Mouse (Mus musculus) hindbrain, embryonic 12.5 days (tissue): ENCODE data around the gene Nes. TPM values are rescaled to one million over a fixed set of nuclear protein-coding genes. Genes with fewer than 3 reads are reported as not detected.

Experiments used
- ATAC-seq: fragments of 200-750 bp; cut with Nextera tagmentation; 2 replicates; pipeline ENCODE4 v1.8.0; 2017; ENCODE audit warnings: moderate TSS enrichment; ENCODE audit not compliant: low FRiP score
- H3K27ac ChIP-seq: fragments of 300-500 bp; sonication (generic); 2 replicates; pipeline ENCODE4 v1.5.1; 2016; ENCODE audit warnings: mild to moderate bottlenecking
- H3K27me3 ChIP-seq: fragments of 300-500 bp; sonication (generic); 2 replicates; pipeline ENCODE4 v1.6.1; 2016; ENCODE audit warnings: mild to moderate bottlenecking
- H3K36me3 ChIP-seq: fragments of 300-500 bp; sonication (generic); 2 replicates; pipeline ENCODE4 v1.6.1; 2016; ENCODE audit warnings: mild to moderate bottlenecking
- H3K4me1 ChIP-seq: fragments of 300-500 bp; sonication (generic); 2 replicates; pipeline ENCODE4 v1.6.1; 2016
- H3K4me2 ChIP-seq: fragments of 300-500 bp; sonication (generic); replicated peaks from 2 replicates; pipeline ENCODE4 v1.6.1; 2016; ENCODE audit warnings: mild to moderate bottlenecking
- H3K4me3 ChIP-seq: fragments of 300-500 bp; sonication (generic); 2 replicates; pipeline ENCODE4 v1.5.1; 2016; ENCODE audit warnings: mild to moderate bottlenecking
- H3K9ac ChIP-seq: fragments of 300-500 bp; sonication (generic); 2 replicates; pipeline ENCODE4 v1.6.1; 2016; ENCODE audit warnings: mild to moderate bottlenecking, moderate library complexity
- H3K9me3 ChIP-seq: fragments of 300-500 bp; sonication (generic); replicated peaks from 2 replicates; pipeline ENCODE4 v1.6.1; 2016; ENCODE audit warnings: mild to moderate bottlenecking
- WGBS: fragments of 180-500 bp; shearing (Covaris S2); methylation state at CpG from one replicate; pipeline ENCODE4 v1.1.7; 2016; 5-methylcytosine and 5-hydroxymethylcytosine counted together
- polyA plus RNA-seq: library from polyadenylated mRNA; unstranded; fragments of >200 nt; fragmentation: Nextera tagmentation; extraction: Ambion mirVana; gene quantifications from 2 replicates; pipeline ENCODE4 v1.2.1, GENCODE M21; 2016

Gene Nes
- polyA plus RNA-seq, 1 experiment from 2014 or later = 136 TPM

DNA sequence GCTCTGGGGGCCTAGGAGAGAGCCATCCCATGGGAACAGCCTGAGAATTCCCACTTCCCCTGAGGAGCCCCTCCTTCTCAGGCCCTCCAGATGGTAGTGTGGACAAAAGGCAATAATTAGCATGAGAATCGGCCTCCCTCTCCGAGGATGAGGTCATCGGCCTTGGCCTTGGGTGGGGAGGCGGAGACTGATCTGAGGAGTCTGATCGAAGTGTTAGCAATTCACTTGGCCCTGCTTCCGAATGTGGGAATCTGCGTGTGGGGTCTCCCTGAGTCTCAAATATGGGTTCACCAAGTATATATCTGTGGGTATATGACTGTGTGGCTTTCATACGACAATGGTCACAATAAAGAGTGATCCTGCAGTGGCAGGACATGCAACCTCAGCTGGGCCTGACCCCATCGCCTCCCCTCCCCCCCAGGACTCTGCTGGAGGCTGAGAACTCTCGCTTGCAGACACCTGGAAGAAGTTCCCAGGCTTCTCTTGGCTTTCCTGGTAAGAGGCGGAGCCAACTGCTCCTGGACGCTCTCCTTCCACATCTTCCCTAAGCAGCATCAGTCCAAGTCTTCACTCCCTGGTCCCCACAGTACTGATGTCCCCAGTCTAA lies 3.6 kb downstream of the Nes start:
- H3K4me1 ChIP-seq = peaks cover 59% of the 10 kb centered on the region
- H3K27me3 ChIP-seq = peaks cover 2% of the 10 kb centered on the region; the same call in 1 of the 2 replicates
- H3K9me3 ChIP-seq = no peaks in the 10 kb centered on the region

DNA sequence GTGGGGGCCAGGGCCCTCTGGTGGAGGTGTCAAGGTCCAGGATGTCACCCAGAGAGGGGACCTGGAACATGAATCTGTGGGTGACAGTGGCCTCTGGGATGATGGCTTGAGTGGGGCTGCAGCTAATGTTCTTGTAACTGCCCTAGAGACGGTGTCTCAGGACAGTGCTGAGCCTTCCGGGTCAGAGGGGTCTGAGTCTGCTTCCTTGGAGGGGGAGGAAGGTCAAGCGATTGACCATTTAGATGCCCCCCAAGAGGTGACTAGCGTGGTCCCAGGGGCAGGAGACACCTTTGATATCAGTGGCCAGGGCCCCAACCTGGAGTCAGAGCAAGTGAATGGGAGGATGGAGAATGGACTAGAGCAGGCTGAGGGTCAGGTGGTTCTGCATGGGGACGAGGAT lies 8.6 kb downstream of the Nes start:
- H3K36me3 ChIP-seq = peaks cover 26% of the 10 kb centered on the region
- H3K9me3 ChIP-seq = no peaks in the 10 kb centered on the region
- H3K4me3 ChIP-seq = no peak overlapping the region
- H3K4me2 ChIP-seq = no peak overlapping the region
- WGBS = 90% methylated on average over 5 of the region's 5 CpGs
- H3K27me3 ChIP-seq = no peaks in the 10 kb centered on the region
- H3K4me1 ChIP-seq = peaks cover 65% of the 10 kb centered on the region
- no peak overlapping the region for H3K9ac ChIP-seq
- H3K27ac ChIP-seq = 0 out of 2 replicates have a peak overlapping the region, but pooled peaks have one; percentile 62
- no peak for ATAC-seq

More for the DNA sequence above, 3.6 kb downstream of the Nes start:
- 10% methylated on average over 12 of the region's 12 CpGs for whole genome bisulfite sequencing
- Histone ChIP-seq H3K36me3 (peaks cover 26% of the 10 kb centered on the region), H3K4me3 (peak overlapping the region; percentile 69), H3K9ac (peak overlapping the region; percentile 86), H3K27ac (peak overlapping the region; percentile 92), H3K4me2 (peak overlapping the region; percentile 93)
- peak; percentile 67 for ATAC-seq

DNA sequence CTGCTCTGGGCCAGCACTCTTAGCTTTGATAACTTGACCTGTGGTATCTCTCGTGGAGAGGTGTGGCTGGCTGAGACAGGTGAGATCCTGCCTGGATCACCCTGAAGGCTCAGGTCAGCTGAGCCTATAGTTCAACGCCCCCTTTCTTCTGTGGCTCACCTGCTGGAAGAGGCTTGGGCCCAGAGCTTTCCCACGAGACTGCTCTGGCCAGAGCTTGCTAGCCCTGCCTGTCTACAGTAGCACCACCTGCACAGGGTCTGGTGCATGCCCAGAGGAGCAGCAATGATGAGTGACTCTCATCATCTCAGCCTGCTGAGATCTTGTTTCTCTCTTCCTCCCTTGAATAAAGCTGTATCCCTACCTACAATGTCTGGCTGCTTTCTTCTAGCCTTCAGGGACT lies 9.2 kb downstream of the Nes start:
- WGBS = 58% methylated on average over 3 of the region's 3 CpGs
- Histone ChIP-seq H3K9me3 (no peaks in the 10 kb centered on the region), H3K4me2 (no peak overlapping the region), H3K4me3 (no peak overlapping the region), H3K27ac (0 out of 2 replicates have a peak overlapping the region, but pooled peaks have one; percentile 62), H3K4me1 (peaks cover 64% of the 10 kb centered on the region), H3K9ac (0 out of 2 replicates have a peak overlapping the region, but pooled peaks have one; percentile 32), H3K36me3 (peaks cover 26% of the 10 kb centered on the region), H3K27me3 (no peaks in the 10 kb centered on the region)
- no peak for ATAC-seq

DNA sequence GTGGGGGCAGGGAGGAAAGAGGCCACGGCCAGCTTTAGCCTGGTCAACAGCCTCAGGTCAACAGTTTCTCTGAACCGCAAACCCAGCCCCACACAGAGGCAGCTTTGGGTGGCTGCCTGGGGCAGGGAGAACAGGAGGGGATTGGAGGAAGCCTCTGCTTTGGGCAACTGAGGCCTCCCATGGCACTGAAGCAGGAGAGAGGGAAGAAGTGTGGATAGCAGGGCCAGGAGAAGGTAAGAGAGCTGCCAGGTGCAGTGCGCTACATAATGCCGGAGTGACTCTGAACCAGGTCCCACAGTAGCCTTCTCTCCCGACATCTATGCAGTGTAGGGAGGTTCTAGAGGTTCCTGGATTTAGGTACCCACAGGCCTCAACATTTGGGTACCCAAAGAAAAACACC lies 9.8 kb downstream of the Nes start:
- peak overlapping the region; percentile 62 for H3K27ac ChIP-seq
- WGBS = 50% methylated on average over 5 of the region's 5 CpGs

DNA sequence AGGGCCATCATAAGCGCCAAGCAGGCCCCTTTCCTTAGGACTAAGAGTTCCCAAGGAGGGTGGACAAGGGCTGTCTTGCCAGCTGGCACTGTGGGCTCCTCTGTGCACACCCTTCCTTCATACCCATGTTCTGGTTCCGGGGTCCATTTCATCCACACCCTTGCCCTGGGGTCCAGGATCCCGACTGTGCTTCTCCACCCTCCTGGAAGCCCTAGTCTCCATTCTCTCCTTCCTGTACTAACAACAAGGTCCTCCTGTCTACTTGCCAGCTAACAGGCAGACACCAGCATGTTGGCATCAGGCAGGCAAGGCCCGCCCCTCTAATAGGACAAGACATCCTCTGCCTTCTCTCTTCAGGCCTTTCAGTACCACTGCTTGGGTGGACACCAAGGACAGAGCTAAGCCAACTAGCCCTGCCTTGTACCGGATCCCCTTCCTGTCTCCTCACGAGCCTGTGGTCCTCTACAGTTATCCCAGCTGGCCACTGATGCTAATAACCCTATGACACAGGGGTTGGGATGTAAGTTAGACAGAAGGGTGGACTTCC lies 10.4 kb downstream of the Nes start:
- H3K9me3 ChIP-seq = no peaks in the 10 kb centered on the region
- no peak for ATAC-seq

More for the DNA sequence above, 9.8 kb downstream of the Nes start:
- Histone ChIP-seq H3K4me2 (no peak overlapping the region), H3K4me3 (no peak overlapping the region), H3K9me3 (no peaks in the 10 kb centered on the region), H3K4me1 (peaks cover 71% of the 10 kb centered on the region), H3K27me3 (no peaks in the 10 kb centered on the region), H3K36me3 (peaks cover 26% of the 10 kb centered on the region), H3K9ac (0 out of 2 replicates have a peak overlapping the region, but pooled peaks have one; percentile 32)
- no peak for ATAC-seq

DNA sequence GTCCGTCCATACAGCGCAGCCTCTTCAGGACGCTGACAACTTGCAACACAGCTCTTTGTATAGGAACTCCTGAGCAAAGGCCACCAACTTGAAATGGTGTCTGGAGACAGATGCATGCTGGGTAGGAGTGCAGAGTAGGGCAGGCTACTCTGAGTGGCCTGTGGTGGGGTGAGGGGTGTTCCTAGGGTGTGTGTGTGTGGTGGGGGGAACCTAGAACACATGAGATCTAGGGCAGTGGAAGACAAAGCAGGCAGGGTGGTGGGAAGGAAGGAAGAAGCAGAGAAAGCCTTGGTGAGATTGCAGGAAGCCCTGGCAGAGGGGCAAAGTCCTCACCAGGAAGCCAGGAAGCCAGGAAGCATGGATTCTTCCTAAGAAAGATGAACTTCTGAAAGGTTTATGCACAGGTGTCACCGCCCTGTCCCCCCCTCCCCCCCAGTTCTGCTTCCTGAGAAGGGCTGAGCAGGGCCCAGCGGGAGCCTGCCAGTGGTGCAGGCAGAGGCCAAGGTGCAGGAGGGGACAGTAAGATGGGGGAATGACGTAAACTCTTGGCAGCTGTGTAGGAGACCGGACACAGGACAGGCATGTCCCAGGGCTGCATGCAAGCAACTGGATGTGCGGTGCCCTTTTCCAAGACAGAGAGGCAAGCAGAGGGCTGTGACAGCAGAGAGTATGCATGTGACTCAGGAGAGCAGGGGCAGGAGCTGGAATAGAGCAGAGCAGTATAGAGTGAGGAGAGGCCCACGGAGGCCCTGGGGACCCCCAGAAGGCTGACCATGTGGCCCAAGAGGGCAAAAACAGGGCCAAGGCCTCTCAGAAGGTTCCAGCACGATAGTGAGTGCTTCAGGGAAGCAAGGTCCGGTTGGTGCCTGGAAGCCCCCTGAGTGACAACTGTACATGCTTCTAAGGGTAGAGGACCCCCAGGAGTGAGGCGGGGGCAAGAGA lies 11.3 kb downstream of the Nes start:
- Histone ChIP-seq H3K27me3 (no peaks in the 10 kb centered on the region), H3K9me3 (no peaks in the 10 kb centered on the region), H3K4me3 (no peak overlapping the region), H3K4me1 (peaks cover 82% of the 10 kb centered on the region), H3K4me2 (peak overlapping the region; percentile 43; the same call in 1 of the 2 replicates), H3K9ac (peak overlapping the region; percentile 42; the same call in 1 of the 2 replicates), H3K27ac (peak overlapping the region; percentile 79), H3K36me3 (peaks cover 13% of the 10 kb centered on the region; the same call in 1 of the 2 replicates)
- no peak for ATAC-seq
- 32% methylated on average over 12 of the region's 12 CpGs for WGBS

More for the DNA sequence above, 10.4 kb downstream of the Nes start:
- H3K4me1 ChIP-seq = peaks cover 76% of the 10 kb centered on the region
- no peak overlapping the region for H3K9ac ChIP-seq
- peaks cover 21% of the 10 kb centered on the region; the same call in 1 of the 2 replicates for H3K36me3 ChIP-seq
- WGBS = 83% methylated on average over 6 of the region's 6 CpGs
- H3K4me3 ChIP-seq = no peak overlapping the region
- H3K27me3 ChIP-seq = no peaks in the 10 kb centered on the region
- H3K4me2 ChIP-seq = no peak overlapping the region
- peak overlapping the region; percentile 79 for H3K27ac ChIP-seq

DNA sequence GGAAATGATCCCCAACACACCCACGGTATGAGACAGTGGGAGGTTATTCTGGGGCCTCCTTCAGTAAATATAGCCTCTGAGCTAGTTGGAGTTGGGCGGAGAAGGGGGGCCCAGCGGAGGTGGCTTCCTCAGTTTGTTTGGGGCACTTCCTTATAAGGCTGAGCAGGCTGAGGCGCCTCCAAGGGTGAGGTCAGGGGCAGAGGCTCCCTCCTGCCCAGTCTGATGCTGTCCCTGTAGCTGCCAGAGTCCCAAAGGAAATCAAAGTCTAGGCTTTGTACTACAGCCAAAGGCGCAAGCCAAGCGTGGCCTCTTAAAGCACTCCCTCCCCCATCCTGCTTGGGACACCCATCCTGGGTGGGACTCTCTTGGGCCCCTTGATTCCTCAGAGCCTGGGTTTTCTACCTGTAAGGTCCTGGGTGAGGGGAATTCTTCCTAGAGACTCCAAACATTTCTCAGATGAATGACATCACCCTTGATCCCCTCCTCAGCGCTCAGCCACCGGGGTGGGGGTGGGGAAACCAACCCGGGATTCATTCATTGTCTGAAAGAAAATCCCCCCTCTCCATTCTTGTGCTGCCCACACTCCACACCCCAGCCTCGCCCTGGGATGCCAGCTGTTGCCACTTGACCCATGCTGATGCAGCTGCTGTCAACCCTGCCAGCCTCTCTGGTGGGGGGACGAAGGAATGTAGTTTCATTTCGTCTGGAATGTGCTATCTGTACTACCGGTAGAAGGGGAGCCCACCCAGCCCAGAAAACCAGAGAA lies 12.1 kb downstream of the Nes start:
- Histone ChIP-seq H3K4me2 (peak overlapping the region; percentile 43), H3K9ac (peak overlapping the region; percentile 42), H3K4me3 (no peak overlapping the region), H3K9me3 (no peaks in the 10 kb centered on the region), H3K27me3 (no peaks in the 10 kb centered on the region), H3K27ac (peak overlapping the region; percentile 79), H3K36me3 (peaks cover 5% of the 10 kb centered on the region; the same call in 1 of the 2 replicates), H3K4me1 (peaks cover 90% of the 10 kb centered on the region)
- ATAC-seq = peak; percentile 3; the same call in 1 of the 2 replicates
- WGBS = 4% methylated on average over 13 of the region's 13 CpGs

DNA sequence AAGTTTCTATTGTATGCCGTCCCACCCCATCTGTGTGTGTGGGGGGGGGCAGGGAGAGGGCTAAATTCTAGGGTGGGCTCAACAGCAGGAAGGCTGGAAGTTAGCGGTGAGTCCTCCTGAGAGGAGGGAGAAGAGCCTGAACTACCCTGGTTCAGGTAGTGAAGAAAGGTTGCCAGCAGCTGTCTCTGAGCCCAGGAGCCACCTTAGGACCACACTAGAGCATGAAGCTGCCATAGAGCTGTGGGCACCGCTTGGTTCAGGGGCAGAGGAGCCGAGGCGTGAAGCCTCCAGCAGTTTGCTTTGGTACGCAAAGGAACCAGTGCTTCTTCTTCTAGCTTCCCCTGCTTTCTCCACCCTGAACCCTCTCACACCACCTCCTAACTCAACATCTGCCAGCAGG lies 12.7 kb downstream of the Nes start:
- H3K27me3 ChIP-seq = no peaks in the 10 kb centered on the region
- H3K4me2 ChIP-seq = peak overlapping the region; percentile 43
- H3K9me3 ChIP-seq = no peaks in the 10 kb centered on the region
- H3K27ac ChIP-seq = peak overlapping the region; percentile 79
- ATAC-seq = no peak
- H3K4me1 ChIP-seq = peaks cover 91% of the 10 kb centered on the region
- 0 out of 2 replicates have a peak overlapping the region, but pooled peaks have one; percentile 36 for H3K9ac ChIP-seq
- peaks cover 4% of the 10 kb centered on the region; the same call in 1 of the 2 replicates for H3K36me3 ChIP-seq
- 31% methylated on average over 6 of the region's 6 CpGs for WGBS
- no peak overlapping the region for H3K4me3 ChIP-seq

DNA sequence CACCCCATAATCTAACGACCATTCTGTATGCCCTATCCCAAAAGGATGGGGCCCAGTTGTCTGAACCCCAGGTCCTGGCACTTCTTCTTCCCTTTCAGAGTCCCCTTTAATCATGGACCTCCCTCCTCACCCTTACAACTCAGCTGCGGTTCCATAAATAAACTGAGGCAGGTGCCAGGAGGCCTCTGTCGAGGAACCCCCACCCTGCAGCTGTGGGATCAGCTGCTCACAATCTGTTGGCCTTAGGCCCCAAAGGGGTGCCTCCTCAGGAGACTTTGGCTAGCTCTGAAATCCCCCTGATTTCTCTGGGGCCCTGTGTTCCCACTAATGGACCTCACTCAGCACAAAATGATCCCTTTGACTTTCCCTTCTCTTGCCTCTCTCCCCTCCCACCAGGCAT lies 13.2 kb downstream of the Nes start:
- Histone ChIP-seq H3K27me3 (peaks cover 4% of the 10 kb centered on the region), H3K4me3 (no peak overlapping the region), H3K4me2 (no peak overlapping the region; the same call in 1 of the 2 replicates), H3K27ac (peak overlapping the region; percentile 79), H3K9ac (no peak overlapping the region), H3K4me1 (peaks cover 86% of the 10 kb centered on the region), H3K9me3 (no peaks in the 10 kb centered on the region), H3K36me3 (peaks cover 3% of the 10 kb centered on the region; the same call in 1 of the 2 replicates)
- ATAC-seq = no peak
- 28% methylated on average over 3 of the region's 3 CpGs for WGBS

DNA sequence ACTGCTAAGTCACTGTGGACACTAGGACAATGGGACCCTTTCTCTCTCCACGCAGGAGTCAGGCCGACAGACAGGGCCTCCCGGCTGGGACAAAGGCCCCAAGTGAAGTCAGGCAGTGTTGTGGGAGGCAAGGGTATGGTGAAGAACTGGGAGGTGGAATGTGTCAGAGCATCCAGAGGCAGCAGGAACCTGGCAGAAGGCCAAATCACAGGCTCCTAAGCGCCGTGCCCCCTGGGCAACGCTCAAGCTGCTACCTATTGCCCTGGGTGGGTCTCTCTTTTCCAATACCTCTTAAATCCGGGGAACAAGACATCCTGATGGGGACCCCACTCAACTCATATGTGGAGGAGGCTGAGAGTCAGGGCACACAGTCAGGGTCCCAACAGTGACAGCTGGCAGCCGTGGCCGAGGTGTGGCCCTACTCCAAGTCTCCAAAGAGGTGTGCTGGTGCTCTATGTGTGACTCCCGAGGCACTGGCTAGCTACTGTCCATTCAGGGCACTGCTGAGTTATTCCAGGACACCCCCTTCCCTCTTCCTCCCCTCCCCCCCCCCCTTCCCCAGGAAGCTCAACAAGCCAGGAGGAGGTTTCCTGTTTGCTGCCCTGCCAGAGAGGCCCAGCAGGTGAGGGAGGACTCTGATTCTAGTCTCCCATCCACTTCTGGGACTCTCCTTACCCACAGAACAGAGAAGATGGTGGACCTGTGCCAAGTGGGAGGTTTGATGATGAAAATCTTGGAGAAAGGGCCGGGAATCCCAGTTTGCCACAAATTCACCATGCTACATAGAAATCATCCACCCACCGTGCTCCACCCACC lies 14.8 kb downstream of the Nes start:
- H3K9me3 ChIP-seq = no peaks in the 10 kb centered on the region
- WGBS = 29% methylated on average over 12 of the region's 12 CpGs

DNA sequence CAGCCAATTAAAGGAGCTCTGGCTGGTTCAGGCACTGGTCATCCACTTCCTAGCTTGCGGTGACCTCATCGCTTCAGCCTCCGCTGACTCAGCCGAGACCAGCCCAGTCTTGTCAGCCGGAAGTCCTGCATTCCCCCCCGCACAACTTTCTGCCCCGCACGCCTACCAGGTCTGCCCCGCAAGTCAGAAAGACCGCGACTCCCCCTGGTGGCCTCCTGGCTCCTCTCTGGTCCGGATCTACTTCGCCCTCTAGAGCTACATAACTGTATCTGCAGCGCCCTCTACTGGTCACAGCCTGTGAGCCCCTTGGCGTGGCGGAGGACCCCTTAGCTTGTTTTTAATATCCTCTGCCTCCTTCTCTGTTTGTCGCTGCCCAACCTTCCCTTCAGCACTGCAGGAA lies 16.0 kb downstream of the Nes start:
- WGBS = 0% methylated on average over 17 of the region's 17 CpGs
- peak overlapping the region; percentile 35 for H3K4me3 ChIP-seq
- ATAC-seq = peak; percentile 74
- no peaks in the 10 kb centered on the region for H3K36me3 ChIP-seq
- H3K4me2 ChIP-seq = peak overlapping the region; percentile 72
- no peaks in the 10 kb centered on the region for H3K9me3 ChIP-seq
- peaks cover 31% of the 10 kb centered on the region for H3K27me3 ChIP-seq
- H3K27ac ChIP-seq = peak overlapping the region; percentile 19; the same call in 1 of the 2 replicates
- H3K4me1 ChIP-seq = peaks cover 61% of the 10 kb centered on the region
- no peak overlapping the region for H3K9ac ChIP-seq

More for the DNA sequence above, 14.8 kb downstream of the Nes start:
- Histone ChIP-seq H3K27ac (peak overlapping the region; percentile 74), H3K4me2 (peak overlapping the region; percentile 17; the same call in 1 of the 2 replicates), H3K9ac (no peak overlapping the region), H3K4me3 (no peak overlapping the region), H3K36me3 (no peaks in the 10 kb centered on the region), H3K27me3 (peaks cover 20% of the 10 kb centered on the region), H3K4me1 (peaks cover 73% of the 10 kb centered on the region)
- ATAC-seq = peak; percentile 29
